Mouse (Mus musculus) thymus, postnatal 4 days (tissue): ENCODE measurements around the gene Rorb.

Experiments
- DNase-seq: peaks from one replicate; pipeline ENCODE4 v3.0.0; 2021

The Rorb gene

GRCm38 (mm10) chr19:19110793-19111427, at the start of gene Rorb:
Rorb (minus strand) TSS chr19:19111196.
- DNase-seq: peak; percentile 61

GRCm38 (mm10) chr19:19148847-19149246, 37.9 kb upstream of the Rorb start:
- no peak for DNase-seq

GRCm38 (mm10) chr19:19144447-19144846, 33.5 kb upstream of the Rorb start:
- no peak for DNase-seq

GRCm38 (mm10) chr19:19136856-19137255, 25.9 kb upstream of the Rorb start:
- no peak for DNase-seq

GRCm38 (mm10) chr19:19135838-19136237, 24.8 kb upstream of the Rorb start:
- DNase-seq: no peak

GRCm38 (mm10) chr19:19122324-19122723, 11.3 kb upstream of the Rorb start:
- no peak for DNase-seq

- DNase-seq: no peak
Observed at GRCm38 (mm10) chr19:19112180-19112579, 1.2 kb upstream of the Rorb start.

GRCm38 (mm10) chr19:19111428-19112170, 603 bp upstream of the Rorb start:
- no peak for DNase-seq

GRCm38 (mm10) chr19:19110011-19110768, 806 bp downstream of the Rorb start:
- peak; percentile 10 for DNase-seq

- DNase-seq: no peak
Observed at GRCm38 (mm10) chr19:19108596-19109381, 2.2 kb downstream of the Rorb start.

- DNase-seq: no peak
Observed at GRCm38 (mm10) chr19:19104581-19104980, 6.4 kb downstream of the Rorb start.

- DNase-seq: no peak
Observed at GRCm38 (mm10) chr19:19097149-19097548, 13.8 kb downstream of the Rorb start.

GRCm38 (mm10) chr19:19089427-19089826, 21.6 kb downstream of the Rorb start:
- DNase-seq: no peak

GRCm38 (mm10) chr19:19077880-19078279, 33.1 kb downstream of the Rorb start:
- no peak for DNase-seq

- DNase-seq: no peak
Observed at GRCm38 (mm10) chr19:19074756-19075155, 36.2 kb downstream of the Rorb start.

GRCm38 (mm10) chr19:19058710-19059398, 52.1 kb downstream of the Rorb start:
- DNase-seq: no peak

- no peak for DNase-seq
Observed at GRCm38 (mm10) chr19:19058201-19058600, 52.8 kb downstream of the Rorb start.

- DNase-seq: no peak
Observed at GRCm38 (mm10) chr19:19043138-19043537, 67.9 kb downstream of the Rorb start.

GRCm38 (mm10) chr19:19040800-19041199, 70.2 kb downstream of the Rorb start:
- no peak for DNase-seq

GRCm38 (mm10) chr19:19034482-19035315, 76.3 kb downstream of the Rorb start:
- no peak for DNase-seq

- DNase-seq: no peak
Observed at GRCm38 (mm10) chr19:19033974-19034373, 77.0 kb downstream of the Rorb start.
